Mouse (Mus musculus) frontal cortex, postnatal 36 days (tissue): ENCODE results near the gene Olfr611.
"Not testable (repeated sequence)": the region's sequence is repeated elsewhere in the genome, so short reads cannot be mapped to it uniquely, and the experiment has no call there.

Experiments used
- DNase-seq, 2 experiments: peaks; one replicate each; pipeline ENCODE4 v3.0.0; 2022; ENCODE audit warnings: low spot score in 2 of 2

Olfr611 gene

GRCm38 (mm10) chr7:103520746-103521145 lies at the start of gene Olfr611:
Gene Olfr611, minus strand, starts transcription at chr7:103520846.
- not testable (repeated sequence) for DNase-seq

GRCm38 (mm10) chr7:103569043-103569442 lies 48.4 kb upstream of the Olfr611 start, which contains the start of gene Olfr616:
Gene Olfr616, minus strand, starts transcription at chr7:103569143.
- DNase-seq: no peak

- DNase-seq: no peak
Measured at GRCm38 (mm10) chr7:103555779-103556178, 35.1 kb upstream of the Olfr611 start, which contains the start of gene Olfr615. Gene Olfr615, plus strand, starts transcription at chr7:103556079.

GRCm38 (mm10) chr7:103547774-103548173 lies 27.1 kb upstream of the Olfr611 start, which contains the start of gene Olfr613:
Gene Olfr613, plus strand, starts transcription at chr7:103548074.
- no peak for DNase-seq

DNA sequence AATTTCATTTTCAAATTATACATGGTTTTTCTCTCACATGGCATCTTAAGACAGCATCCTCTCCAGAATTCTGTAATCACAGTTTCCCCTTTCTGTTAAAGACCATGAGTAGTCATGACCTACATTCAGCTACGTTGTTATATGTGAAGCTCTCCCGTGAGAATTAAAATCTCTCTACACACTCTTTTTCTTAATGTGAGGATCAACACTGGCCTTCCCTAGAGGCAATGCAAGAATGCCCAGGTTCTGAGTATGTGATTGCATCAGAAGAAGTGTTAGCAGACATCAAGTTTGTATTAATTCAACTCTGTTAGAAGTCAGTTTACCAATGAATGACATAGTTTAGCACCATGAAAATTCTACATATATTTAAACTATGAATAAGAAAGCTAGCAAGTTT lies 22.0 kb upstream of the Olfr611 start, which contains the start of gene Olfr612:
Olfr612 (minus strand) TSS at position 101 of the 400 bp plus-strand sequence.
- not testable (repeated sequence) for DNase-seq

- DNase-seq: no peak
Measured at GRCm38 (mm10) chr7:103512022-103512421, 8.6 kb downstream of the Olfr611 start, which contains the start of gene Olfr610. Gene Olfr610, minus strand, starts transcription at chr7:103512122.

GRCm38 (mm10) chr7:103497962-103498361 lies 22.7 kb downstream of the Olfr611 start, which contains the start of gene Olfr609:
Gene Olfr609, minus strand, starts transcription at chr7:103498062.
- DNase-seq: no peak

DNA sequence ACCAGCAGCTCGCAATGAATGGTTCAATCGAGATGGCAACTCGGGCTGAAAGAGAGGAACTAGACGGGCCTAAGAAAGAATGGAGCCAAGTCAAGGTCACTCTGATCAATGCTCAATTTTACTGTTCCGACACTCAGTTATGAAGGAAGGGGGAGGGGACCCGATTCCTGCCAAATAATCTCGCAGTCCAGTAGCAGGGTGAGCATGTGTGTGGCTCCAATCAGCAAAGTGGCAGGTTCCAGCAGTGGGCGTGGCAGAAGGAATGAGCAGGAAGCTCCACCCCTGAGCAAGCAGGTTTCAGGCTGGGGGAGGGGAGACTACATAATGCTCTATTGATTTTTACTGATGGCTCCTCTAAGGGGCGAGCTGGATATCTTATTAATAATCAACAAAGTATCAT lies 43.5 kb downstream of the Olfr611 start:
- not testable (repeated sequence) for DNase-seq

DNA sequence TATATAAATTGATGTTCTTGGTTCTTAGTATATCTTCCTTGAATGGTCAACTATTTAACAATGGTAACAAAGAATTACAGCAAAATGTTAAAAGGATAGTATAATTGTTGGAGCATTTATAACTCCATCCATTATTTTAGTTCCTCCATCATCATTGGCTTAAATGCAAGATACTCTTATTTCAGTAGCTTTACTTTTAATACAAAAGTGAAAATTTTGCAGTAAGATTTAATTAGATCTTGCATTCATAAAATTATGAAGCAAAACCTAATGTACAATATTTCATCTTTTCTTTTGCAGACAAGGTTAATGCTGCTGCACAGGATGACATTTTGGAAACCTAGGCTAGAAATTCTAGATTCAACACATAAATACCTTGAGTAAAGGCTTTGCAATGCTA lies 51.1 kb downstream of the Olfr611 start, which contains the start of gene Olfr608:
Olfr608 (plus strand) TSS at position 301 of the 400 bp plus-strand sequence.
- DNase-seq: no peak
